Mouse (Mus musculus): ENCODE measurements at regions not wholly inside any gene's neighbourhood (a gene's known extent, or its start where the extent isn't known, plus 50 kb on each side); places are given as distances from the start of the nearest gene placed in this dataset.

- no peak for DNase-seq (ENCODE audit: low spot score in 2 of 2)
Measured at GRCm38 (mm10) chr4:80442711-80443110, 391.2 kb upstream of the Tyrp1 start.

GRCm38 (mm10) chr4:80463615-80464014 lies 370.3 kb upstream of the Tyrp1 start:
- no peak for DNase-seq (ENCODE audit: low spot score in 2 of 2)

GRCm38 (mm10) chr4:80475736-80476478 lies 358.0 kb upstream of the Tyrp1 start:
- no peak for DNase-seq (ENCODE audit: low spot score in 2 of 2)

- DNase-seq (ENCODE audit: low spot score in 2 of 2), result no peak
Measured at GRCm38 (mm10) chr4:80515087-80515486, 318.8 kb upstream of the Tyrp1 start.

GRCm38 (mm10) chr4:80517476-80518285 lies 316.2 kb upstream of the Tyrp1 start:
- DNase-seq (ENCODE audit: low spot score in 2 of 2), result peak; percentile 55 to 74

- DNase-seq (ENCODE audit: low spot score in 2 of 2), result no peak
Measured at GRCm38 (mm10) chr4:80518589-80518988, 315.3 kb upstream of the Tyrp1 start.

- DNase-seq (ENCODE audit: low spot score in 2 of 2), result no peak
Measured at GRCm38 (mm10) chr4:80539854-80540253, 294.1 kb upstream of the Tyrp1 start.

- no peak for DNase-seq (ENCODE audit: low spot score in 2 of 2)
Measured at GRCm38 (mm10) chr4:80545086-80545485, 288.8 kb upstream of the Tyrp1 start.

- no peak for DNase-seq (ENCODE audit: low spot score in 2 of 2)
Measured at GRCm38 (mm10) chr4:80589438-80589837, 244.5 kb upstream of the Tyrp1 start.

- DNase-seq (ENCODE audit: low spot score in 2 of 2), result peak; percentile 6 to 14
Measured at GRCm38 (mm10) chr4:80628271-80628670, 205.7 kb upstream of the Tyrp1 start.

- no peak for DNase-seq (ENCODE audit: low spot score in 2 of 2)
Measured at GRCm38 (mm10) chr4:80629251-80629650, 204.7 kb upstream of the Tyrp1 start.

- DNase-seq (ENCODE audit: low spot score in 2 of 2), result no peak
Measured at GRCm38 (mm10) chr4:80630260-80630659, 203.7 kb upstream of the Tyrp1 start.

GRCm38 (mm10) chr4:80631041-80631440 lies 202.9 kb upstream of the Tyrp1 start:
- DNase-seq (ENCODE audit: low spot score in 2 of 2), result no peak

GRCm38 (mm10) chr4:80631441-80631840 lies 202.5 kb upstream of the Tyrp1 start:
- no peak for DNase-seq (ENCODE audit: low spot score in 2 of 2)

- peak; percentile 41 to 74 for DNase-seq (ENCODE audit: low spot score in 2 of 2)
Measured at GRCm38 (mm10) chr4:80638381-80638780, 195.5 kb upstream of the Tyrp1 start.
